Comparison of ENCODE assay signal across 8 mouse cellular contexts in the genomic region with DNA sequence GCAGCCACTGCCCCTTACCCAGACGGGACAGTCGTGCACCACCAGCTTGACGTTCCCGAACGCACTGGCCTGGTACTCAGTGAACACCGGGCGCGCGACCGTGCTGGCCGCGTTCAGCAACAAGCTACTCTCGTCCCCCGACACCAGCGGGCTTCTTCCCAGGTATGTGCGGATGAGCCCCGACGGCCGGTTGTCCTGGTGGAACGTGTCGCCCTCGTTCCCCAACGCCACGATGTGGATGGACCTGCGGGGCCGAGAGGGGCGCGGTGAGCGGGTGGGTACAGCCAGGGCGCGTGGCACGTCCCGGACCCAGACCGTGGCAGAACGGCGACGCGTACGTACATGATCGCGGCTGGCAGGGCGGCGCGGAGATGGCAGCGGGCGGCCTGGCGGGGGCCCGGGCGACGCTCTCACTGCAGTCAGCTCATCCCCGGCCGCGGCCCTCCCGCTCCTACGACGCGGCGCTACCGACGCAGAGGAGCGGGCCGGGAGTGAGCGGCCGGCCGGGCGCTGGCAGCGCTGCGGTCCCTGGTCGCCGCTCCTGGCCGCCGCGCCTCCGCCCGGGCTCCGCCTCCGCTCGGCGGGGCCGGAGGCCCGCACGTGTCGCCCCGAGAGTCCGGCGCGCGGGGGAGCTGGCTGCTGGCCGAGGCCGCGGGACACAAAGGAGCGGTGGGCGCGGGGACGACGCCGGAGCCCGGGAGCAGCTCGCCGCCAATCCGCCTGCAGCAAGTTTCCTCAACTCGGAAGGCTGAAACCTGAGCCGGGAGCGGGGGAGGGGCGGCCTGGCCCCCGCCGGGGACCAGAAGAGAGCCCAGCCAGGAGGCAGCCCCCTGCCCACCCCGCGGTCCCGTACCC. TPM values are rescaled to one million over a fixed set of nuclear protein-coding genes. Genes with fewer than 3 reads are reported as not detected.
A peak's percentile ranks its signal among the peaks of the same experiment; 100 is the strongest.
DNase-seq lines count a peak whose midpoint lies in the region; ATAC-seq lines count a peak whose summit lies in the region.

A gene (minus strand): TSS at position 737 of the 855 bp plus-strand sequence.

- peak; percentile 90 for ATAC-seq in hindbrain, embryonic 14.5 days (ENCODE audit: low FRiP score)

- peak; percentile 74 for DNase-seq in adipocyte (ENCODE audit: low spot score)
- peak; percentile 78 to 79 for DNase-seq in cerebellum, postnatal 25 days
- DNase-seq in gastrocnemius, adult 18-20 months (ENCODE audit: low spot score): peak; percentile 62
- peak; percentile 80 for DNase-seq in hindbrain, embryonic 14.5 days (ENCODE audit: low spot score)
- DNase-seq in layer of hippocampus, postnatal 25 days (ENCODE audit: extremely low spot score in 1 of 2, low spot score in 1 of 2): peak; percentile 63 to 74
- DNase-seq in lung, postnatal 14 days: peak; percentile 72
- peak; percentile 92 for DNase-seq in retina, postnatal 1 day
- peak; percentile 54 to 65 for DNase-seq in urinary bladder, postnatal 36 days (ENCODE audit: low spot score in 2 of 2)

- no peaks in the 10 kb centered on the region for H3K27me3 ChIP-seq in hindbrain, embryonic 14.5 days (ENCODE audit: control insufficient read depth, insufficient read depth, low read length)

- under 1% methylated on average over 98 of the region's 110 CpGs for WGBS in hindbrain, embryonic 14.5 days

- peaks cover 9% of the 10 kb centered on the region for H3K36me3 ChIP-seq in hindbrain, embryonic 14.5 days (replicated peaks; ENCODE audit: control insufficient read depth, insufficient read depth)

- H3K4me3 ChIP-seq in hindbrain, embryonic 14.5 days (replicated peaks; ENCODE audit: low read length): peak within 1 kb of the TSS; percentile 88

- peak within 1 kb of the TSS; percentile 97 for H3K9ac ChIP-seq in hindbrain, embryonic 14.5 days

- no peaks in the 10 kb centered on the region for H3K9me3 ChIP-seq in hindbrain, embryonic 14.5 days (ENCODE audit: control insufficient read depth, low read length)

- peak within 1 kb of the TSS; percentile 99 for H3K27ac ChIP-seq in hindbrain, embryonic 14.5 days

- H3K4me1 ChIP-seq in hindbrain, embryonic 14.5 days (replicated peaks; ENCODE audit: control insufficient read depth, insufficient read depth, low read length): peaks cover 23% of the 10 kb centered on the region

- peak within 1 kb of the TSS; percentile 78 for H3K4me2 ChIP-seq in hindbrain, embryonic 14.5 days (replicated peaks)

RNA-seq across cellular contexts. Expression of the gene that starts here (rescaled TPM):
- 10 to 100 TPM; 15.4 to 19.0 TPM for total RNA-seq in gastrocnemius, adult 18-20 months (2021)
- 27.9 and 31.6 TPM in 2 replicates for polyA plus RNA-seq in hindbrain, embryonic 14.5 days (2014; fragmentation: Nextera tagmentation; extraction: Ambion mirVana)
- 10 to 100 TPM; 16.2 to 17.5 TPM for total RNA-seq in layer of hippocampus, postnatal 25 days (2021)

Comparison
In these comparisons a context has a peak if more than half of its experiments do, and no peak if none do; other contexts are left out.
1. Peak in every context shown above with its lines: DNase-seq, ATAC-seq, H3K4me3 ChIP-seq and H3K27ac ChIP-seq.